Mouse (Mus musculus) hindbrain, embryonic 13.5 days (tissue): Measurements from ENCODE around the gene Tnfrsf14. TPM values are rescaled to one million over a fixed set of nuclear protein-coding genes. Genes with fewer than 3 reads are reported as not detected.

ENCODE experiments used
- ATAC-seq: fragments of 200-750 bp; cut with Nextera tagmentation; 2 replicates; pipeline ENCODE4 v1.8.0; 2017; ENCODE audit warnings: moderate TSS enrichment; ENCODE audit not compliant: low FRiP score
- H3K27ac ChIP-seq: fragments of 300-500 bp; sonication (generic); 2 replicates; pipeline ENCODE4 v1.5.1; 2015; ENCODE audit warnings: inconsistent platforms, mild to moderate bottlenecking, moderate library complexity
- H3K27me3 ChIP-seq: fragments of 300-500 bp; sonication (generic); 2 replicates; pipeline ENCODE4 v1.6.1; 2015; ENCODE audit warnings: mild to moderate bottlenecking, inconsistent platforms
- H3K36me3 ChIP-seq: fragments of 300-500 bp; sonication (generic); 2 replicates; pipeline ENCODE4 v1.6.1; 2015; ENCODE audit warnings: mild to moderate bottlenecking, inconsistent platforms
- H3K4me1 ChIP-seq: fragments of 300-500 bp; sonication (generic); replicated peaks from 2 replicates; pipeline ENCODE4 v1.6.1; 2015; ENCODE audit warnings: inconsistent platforms
- H3K4me2 ChIP-seq: fragments of 300-500 bp; sonication (generic); 2 replicates; pipeline ENCODE4 v1.6.1; 2015; ENCODE audit warnings: inconsistent platforms, mild to moderate bottlenecking, moderate library complexity
- H3K4me3 ChIP-seq: fragments of 300-500 bp; sonication (generic); 2 replicates; pipeline ENCODE4 v1.5.1; 2015; ENCODE audit warnings: mild to moderate bottlenecking, inconsistent platforms
- H3K9ac ChIP-seq: fragments of 300-500 bp; sonication (generic); 2 replicates; pipeline ENCODE4 v1.6.1; 2015; ENCODE audit warnings: mild to moderate bottlenecking, inconsistent platforms
- H3K9me3 ChIP-seq: fragments of 300-500 bp; sonication (generic); 2 replicates; pipeline ENCODE4 v1.6.1; 2016; ENCODE audit warnings: inconsistent platforms
- WGBS: fragments of 180-500 bp; shearing (Covaris S2); methylation state at CpG from one replicate; pipeline ENCODE4 v1.1.7; 2015; 5-methylcytosine and 5-hydroxymethylcytosine counted together
- polyA plus RNA-seq: library from polyadenylated mRNA; unstranded; fragments of >200 nt; fragmentation: Nextera tagmentation; extraction: Ambion mirVana; gene quantifications from 2 replicates; pipeline ENCODE4 v1.2.1, GENCODE M21; 2015

The Tnfrsf14 gene
- polyA plus RNA-seq, 1 experiment from 2014 or later, result 0.25 TPM

DNA sequence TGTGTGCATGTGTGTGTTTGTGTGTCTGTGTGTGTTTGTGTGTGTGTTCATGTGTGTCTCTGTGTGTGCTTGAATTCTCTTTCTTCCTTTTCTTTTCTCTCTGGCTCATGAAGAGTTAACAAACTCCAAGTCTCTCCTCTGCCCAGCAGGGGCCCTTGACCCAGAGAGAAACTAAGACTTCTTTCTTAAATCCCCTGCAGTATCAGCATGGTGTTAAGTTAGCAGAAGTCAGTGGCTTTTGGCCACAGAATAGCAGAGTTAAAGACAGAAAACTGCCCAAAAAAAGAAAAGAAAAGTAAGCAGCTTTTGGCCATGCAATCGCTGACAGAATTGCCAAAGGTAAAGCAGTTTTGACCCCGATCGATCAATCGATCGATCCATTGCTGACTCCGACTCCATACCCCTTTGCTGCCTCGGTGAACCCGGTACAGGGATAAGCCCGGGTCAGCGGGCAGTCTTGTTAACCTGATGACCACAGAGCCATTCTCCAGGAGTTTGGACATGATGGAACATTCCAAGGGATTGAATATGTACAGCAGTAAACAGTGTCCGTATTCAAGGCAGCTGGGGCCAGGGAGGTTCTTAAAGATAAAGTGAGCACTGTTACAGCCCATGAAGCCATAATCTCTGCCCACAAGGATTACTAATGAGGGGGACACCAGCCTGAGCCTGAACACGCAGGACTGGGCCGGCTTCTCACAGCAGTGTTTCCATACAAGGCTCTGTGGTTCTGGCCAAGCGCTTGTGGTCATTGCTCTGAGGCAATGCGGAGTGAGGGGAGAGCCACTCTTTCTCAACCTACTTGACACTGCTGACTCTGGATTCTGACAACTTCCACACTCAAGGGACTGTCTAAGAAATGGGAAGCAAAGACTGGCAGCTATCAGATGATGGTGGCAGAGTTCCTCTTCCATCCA lies 17.5 kb downstream of the Tnfrsf14 start:
- Histone ChIP-seq H3K9me3 (no peaks in the 10 kb centered on the region), H3K27ac (no peak overlapping the region), H3K36me3 (no peaks in the 10 kb centered on the region), H3K9ac (no peak overlapping the region), H3K4me1 (peaks cover 10% of the 10 kb centered on the region; the same call in 1 of the 2 replicates), H3K27me3 (no peaks in the 10 kb centered on the region), H3K4me3 (no peak overlapping the region), H3K4me2 (no peak overlapping the region)
- ATAC-seq, result no peak
- 19% methylated on average over 15 of the region's 15 CpGs for WGBS

GRCm38 (mm10) chr4:154908490-154908889 lies 19.9 kb downstream of the Tnfrsf14 start:
- Histone ChIP-seq H3K4me3 (no peak overlapping the region), H3K36me3 (no peaks in the 10 kb centered on the region), H3K4me2 (no peak overlapping the region), H3K9me3 (no peaks in the 10 kb centered on the region), H3K27ac (no peak overlapping the region), H3K4me1 (peaks cover 19% of the 10 kb centered on the region; the same call in 1 of the 2 replicates), H3K9ac (no peak overlapping the region), H3K27me3 (peaks cover 6% of the 10 kb centered on the region; the same call in 1 of the 2 replicates)
- WGBS, result 95% methylated on average over 5 of the region's 5 CpGs
- ATAC-seq, result no peak

- 48% methylated on average over 17 of the region's 17 CpGs for WGBS
- Histone ChIP-seq H3K4me1 (peaks cover 19% of the 10 kb centered on the region; the same call in 1 of the 2 replicates), H3K27me3 (peaks cover 11% of the 10 kb centered on the region; the same call in 1 of the 2 replicates), H3K36me3 (no peaks in the 10 kb centered on the region), H3K9ac (no peak overlapping the region), H3K9me3 (no peaks in the 10 kb centered on the region), H3K27ac (no peak overlapping the region), H3K4me2 (0 out of 2 replicates have a peak overlapping the region, but pooled peaks have one; percentile 6), H3K4me3 (no peak overlapping the region)
- peak; percentile 75; the same call in 1 of the 2 replicates for ATAC-seq
Observed at GRCm38 (mm10) chr4:154907833-154908232, 20.5 kb downstream of the Tnfrsf14 start.

GRCm38 (mm10) chr4:154904185-154905071 lies 23.9 kb downstream of the Tnfrsf14 start:
- no peaks in the 10 kb centered on the region for H3K9me3 ChIP-seq
- peak overlapping the region; percentile 55; the same call in 1 of the 2 replicates for H3K9ac ChIP-seq
- no peak overlapping the region for H3K27ac ChIP-seq
- 3% methylated on average over 16 of the region's 16 CpGs for WGBS
- peaks cover 13% of the 10 kb centered on the region; the same call in 1 of the 2 replicates for H3K4me1 ChIP-seq
- H3K36me3 ChIP-seq, result no peaks in the 10 kb centered on the region
- peak overlapping the region; percentile 35 for H3K4me3 ChIP-seq
- peak overlapping the region; percentile 56 for H3K4me2 ChIP-seq
- H3K27me3 ChIP-seq, result peaks cover 22% of the 10 kb centered on the region; the same call in 1 of the 2 replicates
- ATAC-seq, result peak; percentile 87

DNA sequence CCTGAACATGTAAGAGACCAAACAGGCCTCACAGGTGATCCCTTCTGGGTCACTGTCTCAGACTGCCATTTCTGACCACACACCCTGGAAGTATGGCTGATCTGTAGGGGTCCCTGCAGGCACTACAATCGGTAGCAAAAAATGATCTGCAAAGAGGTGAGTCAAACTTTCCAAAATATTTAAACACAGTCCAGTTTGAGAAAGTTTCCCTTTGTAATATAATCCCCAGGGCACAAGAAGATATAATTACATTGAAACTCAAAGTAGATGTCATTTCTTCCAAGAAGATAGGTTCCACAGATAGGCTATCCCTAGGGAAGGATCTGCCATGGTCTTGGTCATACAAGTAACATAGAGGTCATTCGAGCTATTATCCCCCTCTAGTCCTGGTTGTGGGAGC lies 26.0 kb downstream of the Tnfrsf14 start:
- H3K4me1 ChIP-seq, result peaks cover 22% of the 10 kb centered on the region
- no peaks in the 10 kb centered on the region for H3K36me3 ChIP-seq
- H3K9me3 ChIP-seq, result no peaks in the 10 kb centered on the region
- no peak overlapping the region for H3K4me2 ChIP-seq
- WGBS, result 94% methylated on average over 2 of the region's 2 CpGs
- H3K27ac ChIP-seq, result no peak overlapping the region
- H3K9ac ChIP-seq, result no peak overlapping the region
- no peak for ATAC-seq
- no peak overlapping the region for H3K4me3 ChIP-seq
- H3K27me3 ChIP-seq, result peaks cover 22% of the 10 kb centered on the region; the same call in 1 of the 2 replicates

DNA sequence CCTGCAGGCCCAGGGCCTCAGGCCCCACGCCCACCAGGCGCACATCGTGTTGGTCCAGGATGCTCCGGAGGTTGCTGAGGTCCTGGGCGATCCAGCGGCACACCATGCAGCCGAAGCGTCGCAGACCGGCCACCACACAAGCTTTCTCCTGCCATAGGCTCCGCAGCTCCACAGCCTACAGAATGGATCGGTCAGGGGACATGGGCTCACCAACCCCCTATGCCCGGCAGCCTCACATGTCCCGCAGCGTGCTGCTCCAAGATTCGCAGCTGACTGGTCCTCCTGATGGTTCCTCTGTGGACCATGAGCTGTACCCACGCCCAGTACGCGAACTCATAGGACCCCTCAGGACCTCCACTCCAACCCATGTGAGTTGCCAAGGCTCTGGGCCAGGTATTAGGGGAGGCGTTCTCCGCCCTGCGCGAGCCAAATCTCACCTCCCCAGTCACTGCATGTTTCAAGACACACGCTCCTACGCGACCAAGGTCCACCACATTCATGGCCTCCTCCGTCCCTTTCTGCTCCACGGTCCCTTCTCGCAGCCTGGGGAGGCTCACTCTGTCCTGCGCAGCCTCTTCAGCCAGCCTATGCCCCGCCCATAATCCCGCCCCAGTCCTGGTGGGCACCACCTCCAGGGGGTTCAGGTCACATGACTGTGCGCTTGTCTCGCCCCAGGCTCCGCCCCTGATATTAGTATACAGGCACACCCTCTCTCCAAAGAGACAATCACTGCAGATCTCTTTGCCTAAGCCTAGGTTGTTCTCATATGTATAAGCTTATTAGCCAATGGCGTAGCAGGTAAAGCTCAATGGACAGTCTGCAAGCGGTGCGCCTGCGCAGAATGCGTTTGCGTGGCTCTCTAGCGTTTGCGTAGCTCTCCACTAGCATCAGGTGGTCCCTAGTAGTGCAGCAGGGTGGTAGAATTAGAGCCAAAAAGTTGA lies 29.6 kb downstream of the Tnfrsf14 start, which contains the start of gene Fam213b:
Gene Fam213b (minus strand): TSS at position 630 of the 941 bp plus-strand sequence.
- peak; percentile 97 for ATAC-seq
- Histone ChIP-seq H3K9me3 (no peaks in the 10 kb centered on the region), H3K36me3 (no peaks in the 10 kb centered on the region; the same call in 1 of the 2 replicates), H3K4me2 (peak within 1 kb of the TSS; percentile 76), H3K9ac (peak within 1 kb of the TSS; percentile 83), H3K4me1 (peaks cover 22% of the 10 kb centered on the region), H3K27ac (peak within 1 kb of the TSS; percentile 61), H3K27me3 (0 out of 2 replicates have a peak, but pooled peaks cover 16% of the 10 kb centered on the region), H3K4me3 (peak within 1 kb of the TSS; percentile 54)
- 2% methylated on average over 42 of the region's 43 CpGs for WGBS

DNA sequence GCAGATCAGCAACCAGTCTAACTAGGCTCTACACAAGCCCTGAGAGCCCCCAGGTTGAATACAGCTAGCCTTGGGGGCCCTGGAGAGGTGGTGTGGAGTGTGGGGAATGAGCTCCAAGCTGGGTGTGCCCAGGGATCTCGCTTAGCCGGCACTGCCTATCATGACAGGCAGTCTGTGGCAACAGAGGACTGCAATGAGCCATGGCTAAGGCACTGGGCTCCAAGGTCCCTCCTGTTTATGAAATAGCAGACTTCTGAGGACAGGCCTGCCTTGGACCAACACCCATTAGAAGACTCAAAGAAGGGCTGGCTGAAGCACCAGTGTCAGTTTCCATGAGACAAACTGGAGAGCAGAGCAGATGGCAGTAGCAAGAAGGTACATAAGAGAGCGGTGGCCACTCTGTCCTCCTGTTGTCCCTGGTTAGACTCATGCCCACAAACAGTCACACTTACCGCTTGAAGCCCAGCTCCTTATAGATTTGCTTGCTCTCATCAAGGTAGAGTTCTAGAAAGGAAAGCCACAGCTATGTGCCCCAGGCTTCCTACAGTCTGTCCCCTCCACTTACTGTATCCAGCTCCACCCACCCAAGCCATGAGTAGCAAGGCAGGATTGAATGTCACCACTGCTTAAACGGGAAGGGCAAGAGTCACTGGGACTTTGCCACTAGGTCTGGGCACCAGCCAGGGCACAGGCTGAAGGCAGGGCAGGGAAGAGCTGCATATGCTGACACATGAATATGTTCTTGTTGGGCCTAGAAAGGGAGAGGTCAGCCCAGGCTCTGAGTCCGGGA lies 30.5 kb downstream of the Tnfrsf14 start:
- H3K4me3 ChIP-seq, result peak overlapping the region; percentile 54
- WGBS, result 73% methylated on average over 6 of the region's 6 CpGs
- peak overlapping the region; percentile 83 for H3K9ac ChIP-seq
- H3K27me3 ChIP-seq, result peaks cover 11% of the 10 kb centered on the region; the same call in 1 of the 2 replicates
- H3K4me2 ChIP-seq, result peak overlapping the region; percentile 76
- no peaks in the 10 kb centered on the region; the same call in 1 of the 2 replicates for H3K36me3 ChIP-seq
- no peak for ATAC-seq
- peaks cover 22% of the 10 kb centered on the region for H3K4me1 ChIP-seq
- no peaks in the 10 kb centered on the region for H3K9me3 ChIP-seq
- H3K27ac ChIP-seq, result peak overlapping the region; percentile 61; the same call in 1 of the 2 replicates

DNA sequence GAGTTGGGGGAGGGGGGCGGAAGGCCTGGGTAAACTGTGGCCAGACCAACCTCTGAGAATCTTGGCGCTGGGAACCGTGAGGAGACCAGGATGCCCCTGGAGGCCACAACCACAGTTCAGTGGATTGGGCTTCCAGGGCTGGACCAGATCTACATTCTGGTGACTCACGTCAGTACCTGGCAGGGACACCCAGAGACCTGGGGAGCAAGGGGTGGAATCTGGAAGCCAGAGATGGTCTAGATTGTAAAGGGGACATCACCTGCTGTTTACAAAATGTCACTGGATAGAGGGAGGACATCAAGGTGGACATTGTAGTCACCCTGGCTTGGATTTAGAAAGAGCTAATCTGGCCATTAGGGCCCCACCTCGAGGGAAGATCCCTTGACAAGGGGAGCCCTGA lies 32.8 kb downstream of the Tnfrsf14 start:
- H3K4me3 ChIP-seq, result no peak overlapping the region
- ATAC-seq, result no peak
- peaks cover 22% of the 10 kb centered on the region for H3K4me1 ChIP-seq
- no peak overlapping the region for H3K27ac ChIP-seq
- H3K9ac ChIP-seq, result no peak overlapping the region
- H3K9me3 ChIP-seq, result no peaks in the 10 kb centered on the region
- no peak overlapping the region for H3K4me2 ChIP-seq
- H3K27me3 ChIP-seq, result peaks cover 4% of the 10 kb centered on the region; the same call in 1 of the 2 replicates
- 81% methylated on average over 5 of the region's 5 CpGs for WGBS
- H3K36me3 ChIP-seq, result no peaks in the 10 kb centered on the region; the same call in 1 of the 2 replicates

- no peak overlapping the region for H3K4me2 ChIP-seq
- H3K27ac ChIP-seq, result no peak overlapping the region
- no peak overlapping the region for H3K4me3 ChIP-seq
- no peaks in the 10 kb centered on the region; the same call in none of the 2 replicates for H3K27me3 ChIP-seq
- 90% methylated on average over 14 of the region's 14 CpGs for WGBS
- no peaks in the 10 kb centered on the region for H3K4me1 ChIP-seq
- no peak overlapping the region for H3K9ac ChIP-seq
- no peaks in the 10 kb centered on the region for H3K9me3 ChIP-seq
- no peak for ATAC-seq
- no peaks in the 10 kb centered on the region; the same call in 1 of the 2 replicates for H3K36me3 ChIP-seq
Observed at GRCm38 (mm10) chr4:154890887-154891286, 37.5 kb downstream of the Tnfrsf14 start.

GRCm38 (mm10) chr4:154887593-154888250 lies 40.6 kb downstream of the Tnfrsf14 start:
- no peak overlapping the region for H3K27ac ChIP-seq
- no peaks in the 10 kb centered on the region for H3K4me1 ChIP-seq
- H3K4me3 ChIP-seq, result no peak overlapping the region
- H3K36me3 ChIP-seq, result no peaks in the 10 kb centered on the region
- ATAC-seq, result no peak
- no peak overlapping the region for H3K9ac ChIP-seq
- 83% methylated on average over 15 of the region's 15 CpGs for WGBS
- H3K9me3 ChIP-seq, result no peaks in the 10 kb centered on the region
- no peaks in the 10 kb centered on the region; the same call in 1 of the 2 replicates for H3K27me3 ChIP-seq
- H3K4me2 ChIP-seq, result no peak overlapping the region
